Mouse (Mus musculus) T-helper 17 cell (primary cell): ENCODE results near the gene Slc7a7.

Experiments
- in situ Hi-C, 2 experiments: fragments of 300-600 bp; cut with MboI, MseI; formaldehyde crosslinking; loops; 1 replicate in 1 of 2; 2 replicates in 1 of 2; pipeline ENCODE4 v1.15.1; 2025; ENCODE audit warnings: high pct_unique_total_duplicates in 2 of 2

Gene Slc7a7

DNA sequence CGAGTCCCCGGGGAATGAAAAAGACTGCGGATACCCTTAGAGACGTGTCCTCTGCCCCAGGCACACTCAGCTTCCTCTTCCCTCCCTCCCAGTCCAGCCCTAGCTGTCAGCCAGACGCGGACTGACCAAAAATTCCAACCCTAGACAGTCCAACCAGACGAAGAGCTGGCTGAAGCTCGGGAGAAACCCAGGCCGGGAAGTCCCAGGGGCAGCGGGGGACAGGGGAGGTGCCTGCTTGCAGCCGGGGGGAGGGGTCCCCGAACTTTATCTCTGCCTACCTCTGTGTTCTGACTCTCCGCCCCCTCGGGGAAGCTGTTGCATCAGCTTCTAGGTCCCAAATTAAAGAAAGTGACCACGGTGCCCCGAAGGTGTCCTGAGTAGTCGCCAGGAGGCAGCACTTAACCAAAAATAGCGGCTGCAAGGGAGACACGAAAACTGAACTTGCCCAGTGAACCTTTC, at the start of gene Slc7a7:
Slc7a7 (minus strand) TSS at position 158 of the 459 bp plus-strand sequence.
- in situ Hi-C loops = loop anchor here in 1 of 2 experiments (5.0 kb wide), 1 partner anchor 80 kb away; no protein-coding TSS in a partner anchor

DNA sequence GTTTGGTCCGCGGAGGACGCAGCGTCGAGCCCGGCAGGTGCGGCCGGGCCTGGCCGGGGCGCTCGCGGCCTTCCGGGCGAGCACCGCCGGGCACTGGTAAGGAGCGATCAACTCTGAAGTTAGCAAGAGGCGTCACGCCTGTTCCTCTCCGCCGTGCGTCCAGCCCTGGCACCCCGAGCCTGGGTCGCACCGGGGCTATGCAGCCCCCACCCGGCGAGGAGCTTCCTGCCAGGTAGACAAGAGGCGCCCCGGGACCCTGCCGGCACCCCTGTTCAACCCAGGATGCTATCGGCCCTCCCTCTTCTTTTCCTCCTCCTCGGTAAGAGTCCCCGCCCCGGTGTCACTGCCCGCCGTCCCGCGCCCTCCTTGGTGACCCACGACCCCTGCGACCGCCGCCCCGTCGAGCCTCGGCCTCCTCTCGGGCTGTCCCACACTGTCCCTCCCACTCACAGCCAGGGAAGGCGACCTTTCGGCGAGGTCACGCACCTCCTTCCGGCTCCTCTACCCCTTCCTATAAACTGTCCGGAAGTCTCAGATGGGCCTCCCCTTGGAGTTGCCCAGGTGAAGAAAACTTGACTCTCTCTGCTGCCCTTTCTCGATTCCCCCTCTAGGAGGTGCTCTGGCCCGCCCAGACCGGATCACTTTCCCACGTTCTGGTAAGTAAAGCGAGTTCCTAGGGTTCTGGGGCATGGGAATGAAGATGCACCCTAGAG, 46.9 kb upstream of the Slc7a7 start:
- in situ Hi-C loops = no loop called here

DNA sequence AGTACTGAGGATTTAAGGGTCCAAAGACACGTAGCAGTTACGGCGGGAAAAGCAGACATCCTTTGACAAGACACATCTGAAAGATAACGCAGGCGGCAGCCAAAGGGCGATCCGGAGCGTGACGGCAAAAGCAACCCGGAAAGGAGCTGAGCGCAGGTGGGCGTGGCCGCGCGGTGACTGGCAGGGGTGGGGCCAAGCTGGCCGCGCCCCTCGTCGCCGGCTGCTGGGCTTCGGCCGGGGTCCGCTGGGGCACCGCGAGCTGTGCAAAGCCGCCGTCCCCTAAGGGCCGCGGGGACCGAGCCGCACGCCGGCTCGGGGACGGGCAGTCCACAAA, 46.3 kb upstream of the Slc7a7 start, which contains the start of gene Lrp10:
Lrp10 (plus strand) TSS at position 179 of the 334 bp plus-strand sequence.
- in situ Hi-C loops = no loop called here

DNA sequence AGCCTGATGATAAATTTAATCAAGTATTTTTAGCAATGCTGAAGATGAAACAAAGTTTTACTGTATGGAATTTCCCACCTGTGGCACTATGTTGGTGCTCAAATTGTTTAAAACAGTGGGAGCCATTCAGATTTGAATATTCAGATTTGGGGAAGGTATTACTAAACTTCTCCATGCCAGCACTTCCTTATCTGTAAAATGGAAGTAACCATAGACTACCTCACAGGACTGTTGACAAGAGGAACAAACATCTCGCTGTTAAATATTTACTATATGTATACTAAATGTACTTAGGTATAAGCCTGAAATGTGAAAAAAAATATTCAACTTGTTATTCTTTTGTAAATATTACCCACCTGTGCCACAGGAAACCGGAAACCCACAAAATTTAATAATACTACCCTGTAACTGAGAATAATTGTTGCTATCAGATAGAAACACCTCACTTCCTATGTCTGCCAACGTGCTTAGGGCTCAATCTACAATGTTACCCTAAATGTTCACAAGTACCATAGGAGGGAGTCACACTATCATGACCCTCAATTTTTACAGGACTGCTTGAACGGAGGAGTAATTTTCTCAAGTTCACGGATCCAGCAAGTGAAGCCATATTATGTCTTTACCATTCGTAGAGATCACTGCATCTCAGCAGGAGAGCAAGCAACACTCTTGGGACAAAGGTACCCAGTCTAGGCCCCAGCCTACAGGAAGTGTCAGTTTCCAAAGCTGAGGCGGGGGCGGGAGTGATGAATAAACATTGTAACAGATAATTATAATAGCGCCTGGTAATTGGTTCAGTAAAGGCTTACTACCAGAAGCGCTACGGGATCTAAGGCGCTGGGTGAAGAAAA, 45.8 kb upstream of the Slc7a7 start:
- in situ Hi-C loops = no loop called here

DNA sequence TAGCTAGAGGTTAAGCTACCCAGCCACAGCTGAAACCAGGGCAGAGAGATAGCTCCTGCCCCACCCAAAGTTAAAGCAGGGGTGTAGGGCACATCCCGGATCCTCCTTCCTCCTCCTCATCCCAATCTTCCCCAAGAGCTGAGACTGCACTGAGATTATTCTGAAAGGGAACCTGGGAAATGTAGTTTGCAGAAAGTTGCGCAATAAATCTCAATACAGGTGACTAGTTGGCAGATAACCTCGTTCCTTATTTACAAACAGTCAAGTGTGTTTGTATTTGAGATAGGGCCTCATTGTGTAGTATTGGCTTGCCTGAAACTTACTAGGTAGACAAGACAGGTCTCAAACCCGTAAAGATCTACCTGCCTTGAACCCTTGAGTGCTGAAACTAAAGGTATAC, 44.6 kb upstream of the Slc7a7 start:
- in situ Hi-C loops = no loop called here

DNA sequence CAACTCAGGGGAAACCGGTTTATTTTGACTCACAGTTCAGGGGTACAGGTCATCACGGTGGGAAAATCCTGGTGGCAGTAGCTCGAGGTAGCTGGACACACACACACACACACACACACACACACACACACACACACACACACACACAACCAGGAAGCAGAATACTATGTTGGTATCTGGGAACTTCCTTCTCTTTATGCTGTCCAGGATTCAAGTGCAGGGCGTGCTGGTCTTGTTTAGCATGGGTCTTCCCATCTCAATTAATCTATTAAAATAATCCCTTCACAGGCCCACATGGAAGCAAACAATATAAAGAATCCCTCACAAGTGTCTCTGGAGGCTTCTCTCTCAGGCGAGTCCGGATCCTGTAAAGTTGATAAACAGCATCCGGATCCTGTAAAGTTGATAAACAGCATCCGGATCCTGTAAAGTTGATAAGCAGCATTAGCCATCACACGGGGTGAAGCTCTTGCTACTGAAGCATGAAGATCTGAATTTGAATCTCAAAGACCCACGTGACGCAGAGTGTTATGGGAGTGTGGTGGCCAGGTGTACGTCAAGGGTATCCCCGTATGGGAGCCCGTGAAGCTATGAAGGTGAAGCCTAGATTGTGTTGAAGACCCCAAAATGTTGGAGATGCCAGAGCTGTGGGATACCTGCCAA, 40.5 kb upstream of the Slc7a7 start:
- in situ Hi-C loops = no loop called here

DNA sequence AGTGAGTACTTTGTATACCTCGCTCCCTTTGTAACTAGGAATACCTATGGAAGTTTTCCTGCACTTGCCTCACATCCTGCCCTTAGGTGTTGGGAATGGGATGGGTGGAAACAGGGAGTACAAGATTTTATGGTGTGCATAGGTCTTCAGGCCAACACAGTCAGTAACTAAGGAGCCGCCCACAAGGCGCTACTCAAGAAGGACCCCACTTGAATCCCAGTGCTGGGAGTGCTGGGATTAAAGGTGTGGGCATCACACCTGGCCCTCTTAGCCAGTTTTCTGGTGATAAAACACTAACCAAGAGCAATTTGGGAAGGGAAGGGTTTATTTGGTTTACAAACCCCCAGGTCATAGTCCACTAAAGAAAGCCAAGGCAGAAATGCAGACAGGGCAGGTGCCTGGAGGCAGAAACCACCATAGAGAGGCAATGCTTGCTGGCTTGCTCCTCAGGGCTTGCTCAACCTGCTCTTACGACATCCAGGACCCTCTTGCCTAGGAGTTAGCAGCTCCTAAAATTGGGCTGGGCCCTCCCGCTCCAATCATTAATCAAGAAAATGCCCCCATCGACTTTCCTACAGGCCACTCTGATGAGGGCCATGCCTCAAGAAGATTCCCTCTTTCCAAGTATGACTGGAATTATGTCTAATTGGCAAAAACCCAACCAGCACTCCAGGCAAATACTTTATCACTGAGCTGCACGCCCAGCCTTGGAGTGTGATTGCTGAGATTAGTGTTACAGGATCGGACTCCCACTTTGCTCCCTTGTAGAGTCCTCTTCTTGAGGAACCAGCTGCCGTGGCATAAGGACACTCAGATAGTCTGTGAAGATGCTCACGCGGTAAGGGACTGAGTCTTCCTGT, 37.3 kb upstream of the Slc7a7 start:
- in situ Hi-C loops = no loop called here

DNA sequence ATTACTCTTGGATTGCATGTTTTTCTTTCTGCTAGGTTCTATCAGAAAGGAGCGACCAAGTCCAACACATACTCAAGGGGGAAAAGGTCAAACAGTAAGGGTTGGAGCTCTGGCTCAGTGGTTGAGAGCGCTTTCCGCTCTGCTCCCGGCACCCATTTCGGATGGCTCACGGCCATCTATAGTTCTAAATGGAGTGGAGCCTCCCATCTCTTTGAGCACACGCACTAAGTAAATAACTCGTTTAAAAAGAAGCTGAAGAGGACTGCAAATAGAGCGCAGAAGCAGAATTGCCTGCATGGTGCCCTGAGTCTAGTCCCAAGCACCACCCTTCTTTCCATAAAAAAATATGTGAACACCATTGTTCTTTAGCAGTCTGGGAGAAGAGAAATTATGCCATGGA, 36.0 kb upstream of the Slc7a7 start:
- in situ Hi-C loops = no loop called here

DNA sequence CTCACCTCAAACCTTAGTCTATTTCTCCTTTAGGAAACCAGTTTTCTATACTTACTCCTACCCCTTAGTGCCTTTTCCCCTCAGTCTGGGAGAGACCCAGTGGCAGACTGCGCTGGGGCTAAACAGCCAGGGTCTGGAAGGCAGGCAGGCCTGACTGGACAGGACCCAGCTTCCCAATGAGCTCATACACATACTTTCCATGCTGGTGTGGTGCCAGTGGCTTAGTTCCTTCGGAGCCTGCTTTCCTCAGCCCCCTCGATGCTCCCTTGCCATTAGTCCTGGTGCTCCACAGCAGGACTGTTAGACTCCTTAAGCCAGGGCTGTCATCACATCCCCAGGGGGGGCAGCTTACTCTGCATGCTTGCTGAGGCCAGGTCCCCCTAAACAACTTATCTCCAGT, 27.9 kb upstream of the Slc7a7 start:
- in situ Hi-C loops = loop anchor here in 1 of 2 experiments (5.0 kb wide), 1 partner anchor 68 kb away; no protein-coding TSS in a partner anchor

DNA sequence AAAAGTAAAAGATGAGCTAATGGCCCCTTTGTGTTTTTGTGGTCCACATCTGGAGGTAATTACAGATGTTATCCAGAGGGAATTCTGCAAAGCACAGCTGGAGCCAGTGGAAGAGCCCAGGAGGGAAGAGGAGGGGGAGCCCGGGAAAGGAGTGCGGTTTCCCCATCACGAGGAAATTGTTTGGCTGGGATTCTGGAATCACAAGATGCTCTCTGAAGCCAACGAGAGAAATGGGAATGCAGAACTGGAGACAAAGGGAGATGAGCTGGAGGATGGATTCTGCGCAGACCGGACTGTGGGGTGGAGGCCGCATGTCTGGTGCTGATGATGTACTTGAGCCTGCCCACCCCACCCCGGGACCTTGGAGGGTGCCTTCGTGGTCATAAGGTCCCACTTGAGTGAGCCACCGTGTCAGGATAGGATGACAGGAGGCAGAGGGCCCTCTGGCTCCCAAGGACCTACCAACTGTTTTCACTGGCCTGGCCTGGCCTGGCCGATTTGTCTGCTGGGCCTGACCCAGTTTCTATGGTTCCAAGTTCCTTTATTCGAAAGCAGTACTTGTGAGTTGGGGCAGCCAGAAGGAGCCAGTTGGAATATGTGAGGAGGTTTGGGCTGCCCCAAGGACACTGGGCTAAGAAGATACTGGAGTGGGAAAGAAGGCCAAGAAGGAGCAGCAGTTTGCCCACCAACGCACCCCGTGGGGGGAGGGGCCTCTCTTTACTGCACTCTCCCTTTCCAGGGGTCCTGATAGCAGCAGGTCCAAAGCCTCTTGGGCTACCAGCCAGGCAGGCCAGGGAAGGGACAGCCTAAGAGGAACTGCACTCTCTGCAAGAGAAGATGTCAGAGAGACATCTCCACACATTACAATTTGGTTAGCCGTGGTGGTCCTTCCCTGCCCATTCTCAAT, 26.4 kb upstream of the Slc7a7 start:
- in situ Hi-C loops = no loop called here

DNA sequence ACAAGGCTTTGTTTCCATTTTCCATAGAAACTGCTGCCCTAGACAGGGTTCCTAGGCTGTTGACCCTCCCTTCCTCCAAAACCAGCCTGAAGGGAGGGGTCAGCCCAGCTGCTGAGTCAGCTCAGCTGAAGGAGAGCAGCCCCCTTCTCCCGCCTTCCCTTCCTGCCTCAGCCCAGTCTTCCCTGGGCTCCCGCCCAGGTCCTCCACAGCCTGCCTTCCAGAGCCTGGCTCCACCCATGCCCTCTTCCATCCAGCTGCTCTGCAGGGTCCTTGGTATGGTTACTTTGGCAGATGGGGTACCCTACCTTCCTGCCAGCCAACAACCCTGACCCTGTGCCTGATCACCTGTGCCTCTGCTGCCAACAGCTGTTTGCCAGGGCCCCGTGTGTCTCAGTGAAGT, 25.6 kb upstream of the Slc7a7 start:
- in situ Hi-C loops = no loop called here

DNA sequence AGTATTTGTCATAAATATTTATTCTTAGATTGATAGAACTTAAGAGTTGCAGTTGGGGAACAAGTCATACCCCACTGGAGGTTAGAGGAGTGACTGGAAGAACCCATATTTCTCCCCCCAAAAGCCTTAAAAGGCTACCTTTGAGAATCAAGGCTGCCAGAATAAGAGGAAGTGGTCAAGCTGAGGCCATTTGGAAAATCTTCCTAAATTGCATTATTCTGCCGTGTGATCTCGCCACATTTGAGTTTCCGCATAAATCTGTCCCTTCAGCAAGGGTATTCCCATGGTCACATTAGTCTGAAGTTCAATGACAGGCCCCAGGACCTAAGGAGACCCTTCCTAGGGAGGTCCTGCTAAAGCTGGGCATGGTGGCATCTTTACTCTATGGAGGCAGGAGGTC, 25.0 kb upstream of the Slc7a7 start:
- in situ Hi-C loops = no loop called here

DNA sequence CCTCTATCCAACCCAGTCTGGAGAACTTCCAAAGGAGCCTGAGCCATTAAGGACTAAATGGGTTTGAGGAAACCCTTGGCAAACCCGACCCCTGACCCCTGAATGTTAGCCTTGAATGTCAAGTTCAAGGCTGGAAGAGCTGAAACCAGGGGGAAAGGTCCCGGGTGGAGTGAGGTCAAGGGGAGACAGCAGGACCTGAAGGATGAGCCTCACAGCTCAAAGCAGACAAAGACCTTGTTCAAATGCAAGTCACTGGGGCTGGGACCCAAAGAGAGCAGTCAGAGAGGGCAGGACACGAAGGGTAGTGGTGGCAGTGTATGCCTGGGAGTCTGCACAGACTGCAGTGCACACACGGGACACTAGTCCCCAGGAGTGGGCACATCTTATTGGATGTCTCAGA, 23.8 kb upstream of the Slc7a7 start:
- in situ Hi-C loops = no loop called here

DNA sequence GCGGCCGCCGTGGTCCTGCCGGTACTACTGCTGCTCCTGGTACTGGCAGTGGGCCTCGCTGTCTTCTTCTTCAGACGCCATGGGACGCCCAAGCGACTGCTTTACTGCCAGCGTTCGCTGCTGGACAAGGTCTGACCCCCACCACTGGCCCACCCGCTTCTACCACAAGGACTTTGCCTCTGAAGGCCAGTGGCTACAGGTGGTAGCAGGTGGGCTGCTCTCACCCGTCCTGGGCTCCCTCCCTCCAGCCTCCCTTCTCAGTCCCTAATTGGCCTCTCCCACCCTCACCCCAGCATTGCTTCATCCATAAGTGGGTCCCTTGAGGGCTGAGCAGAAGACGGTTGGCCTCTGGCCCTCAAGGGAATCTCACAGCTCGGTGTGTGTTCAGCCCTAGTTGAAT, 23.0 kb upstream of the Slc7a7 start:
- in situ Hi-C loops = no loop called here

DNA sequence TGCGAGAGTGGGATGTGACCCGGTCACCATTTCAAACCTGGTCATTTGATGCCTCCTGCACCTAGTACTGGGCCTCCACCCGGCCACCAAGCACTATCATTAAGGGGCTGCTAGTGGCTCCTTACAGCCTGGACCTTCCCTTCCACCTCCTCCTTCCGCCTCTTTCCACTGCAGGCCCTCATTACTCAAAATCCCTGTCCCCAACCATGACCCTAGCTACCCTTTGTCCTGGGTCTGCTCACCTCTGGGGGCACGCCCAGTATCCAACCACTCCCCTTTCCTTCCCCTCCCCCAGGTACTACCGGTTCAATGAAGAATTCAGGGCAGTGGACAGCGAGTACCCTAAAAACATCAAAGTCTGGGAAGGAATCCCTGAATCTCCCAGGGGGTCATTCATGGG, 22.0 kb upstream of the Slc7a7 start:
- in situ Hi-C loops = no loop called here

DNA sequence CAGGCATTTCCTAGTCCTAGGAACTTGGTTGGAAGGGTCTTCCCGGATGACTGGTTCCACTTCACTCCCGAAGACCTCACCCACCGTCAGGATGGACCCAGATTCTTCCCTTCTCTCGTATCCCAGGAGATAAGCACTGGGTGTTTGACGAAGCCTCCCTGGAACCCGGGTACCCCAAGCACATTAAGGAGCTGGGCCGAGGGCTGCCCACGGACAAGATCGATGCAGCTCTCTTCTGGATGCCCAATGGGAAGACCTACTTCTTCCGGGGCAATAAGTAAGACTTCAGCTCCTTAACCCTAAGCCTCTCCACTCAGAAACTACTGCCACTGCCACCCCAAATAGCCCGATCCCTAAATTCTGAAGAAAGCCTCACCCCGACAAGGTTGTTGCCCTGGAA, 21.6 kb upstream of the Slc7a7 start:
- in situ Hi-C loops = no loop called here

DNA sequence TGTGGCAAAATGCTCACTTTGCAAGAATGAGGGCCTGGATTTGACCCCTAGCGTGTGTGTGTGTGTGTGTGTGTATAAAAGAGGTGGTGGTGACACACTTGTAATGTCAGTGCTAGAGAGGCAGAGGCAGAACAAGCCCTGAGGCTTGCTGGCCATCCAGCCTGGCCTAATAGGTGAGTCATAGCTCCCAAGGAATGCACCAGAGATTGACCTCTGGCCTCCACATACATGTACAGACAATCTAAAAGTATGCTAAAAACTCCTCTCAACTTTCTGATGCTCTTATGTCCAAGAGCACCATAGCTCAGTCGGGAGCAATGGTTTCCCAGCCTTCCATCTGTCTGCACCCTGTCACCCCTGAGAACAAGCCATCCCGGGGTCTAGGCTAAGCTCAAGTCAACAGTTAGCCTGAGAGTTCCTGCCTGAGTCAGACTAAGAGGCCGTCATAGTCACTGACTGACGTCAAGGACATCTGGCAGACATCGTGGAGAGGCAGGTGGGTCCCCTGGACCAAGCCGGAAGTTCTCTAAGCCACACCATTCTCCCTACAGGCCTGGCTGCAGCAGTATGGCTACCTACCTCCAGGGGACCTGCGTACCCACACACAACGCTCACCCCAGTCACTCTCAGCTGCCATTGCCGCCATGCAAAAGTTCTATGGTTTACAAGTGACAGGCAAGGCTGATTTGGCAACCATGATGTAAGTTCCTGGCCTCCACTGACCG, 17.8 kb upstream of the Slc7a7 start:
- in situ Hi-C loops = no loop called here

DNA sequence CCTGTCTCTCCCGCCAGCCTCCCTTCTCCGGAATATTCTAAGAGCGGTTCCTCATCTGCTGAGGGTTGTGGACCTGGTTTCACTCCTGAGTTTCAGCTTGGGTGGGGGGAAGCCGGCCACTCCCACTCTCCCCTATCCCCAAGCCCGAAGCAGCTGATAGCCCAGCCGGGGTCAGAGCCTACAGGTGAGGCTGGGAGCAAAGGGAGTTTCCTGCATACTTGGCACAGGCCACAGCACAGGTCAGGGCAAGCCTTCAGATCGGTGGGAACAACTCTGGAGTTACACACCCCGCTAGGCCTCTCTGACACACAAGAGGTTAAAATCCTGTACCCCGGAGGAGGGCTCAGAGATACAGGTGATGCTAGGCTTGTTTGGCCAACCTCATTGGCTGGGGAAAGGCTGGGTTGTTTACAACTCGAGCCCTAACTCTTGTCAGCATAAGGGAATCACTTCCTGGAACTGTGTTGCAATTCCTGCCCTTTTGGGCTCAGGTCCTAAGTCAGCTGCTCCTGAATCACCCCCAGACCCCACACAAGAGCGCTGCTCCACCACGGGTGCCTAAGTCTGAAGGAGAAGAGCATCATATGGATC, 16.5 kb upstream of the Slc7a7 start:
- in situ Hi-C loops = no loop called here
